Mouse (Mus musculus) kidney, postnatal 0 days (tissue): ENCODE results near the gene Apobec1. TPM values are rescaled to one million over a fixed set of nuclear protein-coding genes. Genes with fewer than 3 reads are reported as not detected.
A peak's percentile ranks its signal among the peaks of the same experiment; 100 is the strongest.

ENCODE experiments used
- ATAC-seq: fragments of 200-750 bp; cut with Nextera tagmentation; replicated peaks from 2 replicates; pipeline ENCODE4 v1.8.0; 2017; ENCODE audit warnings: low read depth, moderate number of reproducible peaks, moderate TSS enrichment, moderate library complexity; ENCODE audit not compliant: low FRiP score
- DNase-seq: peaks from one replicate; pipeline ENCODE4 v3.0.0-alpha.2; 2016; ENCODE audit warnings: low spot score
- H3K27ac ChIP-seq: fragments of 300-500 bp; sonication (generic); 2 replicates; pipeline ENCODE4 v1.5.1; 2014; ENCODE audit warnings: mild to moderate bottlenecking
- H3K27me3 ChIP-seq: fragments of 300-500 bp; sonication (generic); 2 replicates; pipeline ENCODE4 v1.6.1; 2014; ENCODE audit warnings: low read length, mixed read lengths; ENCODE audit not compliant: insufficient read depth
- H3K36me3 ChIP-seq: fragments of 300-500 bp; sonication (generic); 2 replicates; pipeline ENCODE4 v1.6.1; 2014; ENCODE audit warnings: low read length, mixed read lengths; ENCODE audit not compliant: insufficient read depth
- H3K4me1 ChIP-seq: fragments of 300-500 bp; sonication (generic); replicated peaks from 2 replicates; pipeline ENCODE4 v1.6.1; 2014; ENCODE audit warnings: antibody characterized with exemption, low read length, mixed read lengths; ENCODE audit not compliant: insufficient read depth
- H3K4me2 ChIP-seq: fragments of 300-500 bp; sonication (generic); 2 replicates; pipeline ENCODE4 v1.6.1; 2014; ENCODE audit warnings: mild to moderate bottlenecking, low read length, moderate library complexity, mixed read lengths
- H3K4me3 ChIP-seq: fragments of 300-500 bp; sonication (generic); replicated peaks from 2 replicates; pipeline ENCODE4 v1.5.1; 2014; ENCODE audit warnings: low read depth, low read length
- H3K9ac ChIP-seq: fragments of 300-500 bp; sonication (generic); 2 replicates; pipeline ENCODE4 v1.6.1; 2014; ENCODE audit warnings: low read depth, low read length
- H3K9me3 ChIP-seq: fragments of 300-500 bp; sonication (generic); replicated peaks from 2 replicates; pipeline ENCODE4 v1.6.1; 2016; ENCODE audit warnings: low read length, inconsistent platforms, mixed read lengths
- CTCF ChIP-seq: IDR thresholded peaks from 2 replicates; pipeline ENCODE4 v1.5.1; 2016; ENCODE audit warnings: antibody characterized with exemption, low read depth, mild to moderate bottlenecking, moderate library complexity
- WGBS: fragments of 180-500 bp; shearing (Covaris S2); extraction: QIAGEN DNeasy Blood & Tissue Kit; methylation state at CpG from one replicate; pipeline ENCODE4 v1.1.7; 2014; 5-methylcytosine and 5-hydroxymethylcytosine counted together
- polyA plus RNA-seq: library from polyadenylated mRNA; unstranded; fragments of >200 nt; fragmentation: Nextera tagmentation; extraction: Ambion mirVana; gene quantifications from 2 replicates; pipeline ENCODE4 v1.2.1, GENCODE M21; 2015

Gene Apobec1
- polyA plus RNA-seq, 1 experiment from 2014 or later = 3.6 TPM

GRCm38 (mm10) chr6:122560427-122560826 lies 41.8 kb downstream of the Apobec1 start:
- no peak; the same call in 1 of the 2 replicates for ATAC-seq
- Histone ChIP-seq H3K4me3 (no peak overlapping the region), H3K9me3 (no peaks in the 10 kb centered on the region), H3K36me3 (no peaks in the 10 kb centered on the region), H3K4me1 (no peaks in the 10 kb centered on the region), H3K27ac (no peak overlapping the region), H3K27me3 (no peaks in the 10 kb centered on the region), H3K9ac (no peak overlapping the region), H3K4me2 (peak overlapping the region; percentile 41)
- peak; percentile 94 for TF ChIP-seq CTCF
- 18% methylated on average over 17 of the region's 17 CpGs for WGBS
- peak; percentile 89 for DNase-seq

DNA sequence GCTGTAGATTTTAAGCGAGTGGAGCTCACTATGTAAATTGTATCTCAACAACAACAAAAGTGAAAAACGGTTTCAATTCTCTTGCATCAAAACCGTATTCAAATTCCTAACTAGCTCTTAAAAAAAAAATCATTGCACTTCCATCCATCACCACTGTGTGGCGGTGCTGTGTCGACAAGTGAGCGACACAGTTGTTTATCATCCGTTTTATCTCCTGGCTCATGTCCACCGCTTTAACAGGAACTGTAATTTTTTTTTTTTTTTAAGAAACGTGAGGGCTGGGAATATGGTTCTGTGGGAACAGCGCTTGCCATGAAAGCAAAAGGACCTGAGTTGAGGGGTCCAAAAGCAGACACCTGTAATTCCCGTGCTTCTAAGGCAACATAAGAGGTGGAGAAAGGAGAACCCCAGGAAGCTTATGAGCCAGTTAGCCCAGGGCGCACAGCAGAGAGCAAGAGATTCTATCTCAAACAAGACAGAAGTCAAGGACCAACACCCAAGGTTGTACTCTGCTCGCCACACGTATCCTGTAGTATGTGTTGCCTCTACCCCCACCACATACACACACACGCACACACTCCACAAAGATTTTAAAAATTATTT lies 45.2 kb downstream of the Apobec1 start:
- no peaks in the 10 kb centered on the region for H3K27me3 ChIP-seq
- 21% methylated on average over 15 of the region's 15 CpGs for WGBS
- DNase-seq (peak; percentile 76), ATAC-seq (no peak)
- H3K4me3 ChIP-seq = no peak overlapping the region
- no peak overlapping the region for H3K27ac ChIP-seq
- H3K9ac ChIP-seq = no peak overlapping the region
- no peaks in the 10 kb centered on the region for H3K4me1 ChIP-seq
- no peaks in the 10 kb centered on the region for H3K9me3 ChIP-seq
- peak overlapping the region; percentile 16; the same call in 1 of the 2 replicates for H3K4me2 ChIP-seq
- H3K36me3 ChIP-seq = no peaks in the 10 kb centered on the region
- TF ChIP-seq CTCF = peak; percentile 82

- no peak for ATAC-seq
- no peak overlapping the region for H3K27ac ChIP-seq
- DNase-seq = no peak
- no peaks in the 10 kb centered on the region for H3K27me3 ChIP-seq
- no peak overlapping the region for H3K4me3 ChIP-seq
- H3K9me3 ChIP-seq = no peaks in the 10 kb centered on the region
- H3K4me1 ChIP-seq = no peaks in the 10 kb centered on the region
- no peak overlapping the region for H3K4me2 ChIP-seq
- no peak overlapping the region for H3K9ac ChIP-seq
- no peak for TF ChIP-seq CTCF
- 26% methylated on average over 7 of the region's 7 CpGs for WGBS
- H3K36me3 ChIP-seq = no peaks in the 10 kb centered on the region
Measured at GRCm38 (mm10) chr6:122555266-122555665, 47.0 kb downstream of the Apobec1 start.

- Histone ChIP-seq H3K27me3 (no peaks in the 10 kb centered on the region), H3K9ac (no peak overlapping the region), H3K4me1 (no peaks in the 10 kb centered on the region), H3K27ac (no peak overlapping the region), H3K9me3 (no peaks in the 10 kb centered on the region), H3K4me3 (no peak overlapping the region), H3K4me2 (no peak overlapping the region), H3K36me3 (no peaks in the 10 kb centered on the region)
- ATAC-seq (no peak), DNase-seq (no peak)
- no peak for TF ChIP-seq CTCF
- 64% methylated on average over 6 of the region's 6 CpGs for WGBS
Measured at GRCm38 (mm10) chr6:122554102-122554501, 48.1 kb downstream of the Apobec1 start.

DNA sequence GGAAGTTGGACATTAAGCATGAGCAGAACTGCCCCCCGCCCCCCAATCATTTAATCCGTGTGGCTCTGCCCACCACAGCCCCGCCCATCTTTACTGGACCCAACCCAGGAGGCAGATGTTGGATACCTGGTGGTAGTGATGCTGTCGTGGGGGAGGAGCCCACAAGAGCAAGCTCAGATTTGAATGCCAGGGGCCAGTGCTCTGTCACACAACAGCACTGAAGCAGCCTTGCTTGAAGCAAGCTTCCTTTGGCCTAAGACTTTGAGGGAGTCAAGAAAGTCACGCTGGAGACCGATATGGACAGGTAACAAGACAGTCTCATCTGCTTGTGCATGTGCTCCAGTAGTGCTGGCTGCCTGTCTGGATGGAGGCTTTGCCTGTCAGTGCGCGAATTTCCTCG lies 48.6 kb downstream of the Apobec1 start, which contains the start of gene Aicda:
Gene Aicda, plus strand, starts transcription at position 196 of the 400 bp plus-strand sequence.
- WGBS = 55% methylated on average over 9 of the region's 9 CpGs
- no peak within 1 kb of the TSS for H3K4me3 ChIP-seq
- H3K9ac ChIP-seq = no peak within 1 kb of the TSS
- H3K36me3 ChIP-seq = no peaks in the 10 kb centered on the region
- no peak within 1 kb of the TSS for H3K4me2 ChIP-seq
- no peak for TF ChIP-seq CTCF
- no peaks in the 10 kb centered on the region for H3K27me3 ChIP-seq
- no peaks in the 10 kb centered on the region for H3K4me1 ChIP-seq
- H3K9me3 ChIP-seq = no peaks in the 10 kb centered on the region
- no peak within 1 kb of the TSS for H3K27ac ChIP-seq
- ATAC-seq = no peak
- no peak for DNase-seq

- Histone ChIP-seq H3K27me3 (no peaks in the 10 kb centered on the region), H3K27ac (no peak overlapping the region), H3K9me3 (no peaks in the 10 kb centered on the region), H3K4me1 (no peaks in the 10 kb centered on the region), H3K4me3 (no peak overlapping the region), H3K4me2 (no peak overlapping the region), H3K9ac (no peak overlapping the region), H3K36me3 (no peaks in the 10 kb centered on the region)
- TF ChIP-seq CTCF = no peak
- no peak for ATAC-seq
- no peak for DNase-seq
- WGBS = 69% methylated on average over 10 of the region's 10 CpGs
Measured at GRCm38 (mm10) chr6:122545948-122546347, 56.3 kb downstream of the Apobec1 start.

GRCm38 (mm10) chr6:122545289-122545882 lies 56.9 kb downstream of the Apobec1 start:
- no peak overlapping the region for H3K4me3 ChIP-seq
- H3K27me3 ChIP-seq = no peaks in the 10 kb centered on the region
- H3K36me3 ChIP-seq = no peaks in the 10 kb centered on the region
- H3K4me1 ChIP-seq = no peaks in the 10 kb centered on the region
- no peaks in the 10 kb centered on the region for H3K9me3 ChIP-seq
- no peak for TF ChIP-seq CTCF
- DNase-seq = no peak
- H3K4me2 ChIP-seq = no peak overlapping the region
- no peak overlapping the region for H3K27ac ChIP-seq
- WGBS = 61% methylated on average over 9 of the region's 9 CpGs
- no peak overlapping the region for H3K9ac ChIP-seq
- ATAC-seq = no peak
